Mouse (Mus musculus): ENCODE data around the gene Acaca.
A peak's percentile ranks its signal among the peaks of the same experiment; 100 is the strongest.

Gene Acaca

GRCm38 (mm10) chr11:84128943-84129798 is at the start of gene Acaca, which contains the start of gene Tada2a:
Gene Acaca, plus strand, starts transcription at chr11:84129672.
Gene Tada2a, minus strand, starts transcription at chr11:84129600.
- DNase-seq (ENCODE audit: inconsistent age in 2 of 2, low spot score in 1 of 2): peak; percentile 84 to 92

GRCm38 (mm10) chr11:84079887-84080286 is 49.6 kb upstream of the Acaca start:
- no peak for DNase-seq (ENCODE audit: inconsistent age in 2 of 2, low spot score in 1 of 2)

GRCm38 (mm10) chr11:84080327-84080726 is 49.1 kb upstream of the Acaca start:
- DNase-seq (ENCODE audit: inconsistent age in 2 of 2, low spot score in 1 of 2): no peak

GRCm38 (mm10) chr11:84081901-84082300 is 47.6 kb upstream of the Acaca start:
- no peak for DNase-seq (ENCODE audit: inconsistent age in 2 of 2, low spot score in 1 of 2)

GRCm38 (mm10) chr11:84090572-84090971 is 38.9 kb upstream of the Acaca start:
- no peak for DNase-seq (ENCODE audit: inconsistent age in 2 of 2, low spot score in 1 of 2)

GRCm38 (mm10) chr11:84095084-84095483 is 34.4 kb upstream of the Acaca start:
- DNase-seq (ENCODE audit: inconsistent age in 2 of 2, low spot score in 1 of 2): no peak

GRCm38 (mm10) chr11:84097251-84097998 is 32.0 kb upstream of the Acaca start:
- no peak for DNase-seq (ENCODE audit: inconsistent age in 2 of 2, low spot score in 1 of 2)

GRCm38 (mm10) chr11:84101182-84101581 is 28.3 kb upstream of the Acaca start:
- DNase-seq (ENCODE audit: inconsistent age in 2 of 2, low spot score in 1 of 2): peak in 1 of 2 experiments; percentile 60

GRCm38 (mm10) chr11:84104036-84104435 is 25.4 kb upstream of the Acaca start:
- DNase-seq (ENCODE audit: inconsistent age in 2 of 2, low spot score in 1 of 2): peak; percentile 39 to 71

- DNase-seq (ENCODE audit: inconsistent age in 2 of 2, low spot score in 1 of 2): no peak
Observed at GRCm38 (mm10) chr11:84107137-84107536, 22.3 kb upstream of the Acaca start.

GRCm38 (mm10) chr11:84113623-84114022 is 15.8 kb upstream of the Acaca start:
- DNase-seq (ENCODE audit: inconsistent age in 2 of 2, low spot score in 1 of 2): no peak

GRCm38 (mm10) chr11:84115646-84116045 is 13.8 kb upstream of the Acaca start:
- no peak for DNase-seq (ENCODE audit: inconsistent age in 2 of 2, low spot score in 1 of 2)

GRCm38 (mm10) chr11:84116221-84116620 is 13.3 kb upstream of the Acaca start:
- DNase-seq (ENCODE audit: inconsistent age in 2 of 2, low spot score in 1 of 2): peak in 1 of 2 experiments; percentile 28

GRCm38 (mm10) chr11:84117431-84117830 is 12.0 kb upstream of the Acaca start:
- peak in 1 of 2 experiments; percentile 16 for DNase-seq (ENCODE audit: inconsistent age in 2 of 2, low spot score in 1 of 2)

GRCm38 (mm10) chr11:84121051-84121956 is 8.2 kb upstream of the Acaca start:
- DNase-seq (ENCODE audit: inconsistent age in 2 of 2, low spot score in 1 of 2): peak in 1 of 2 experiments; percentile 21

GRCm38 (mm10) chr11:84127977-84128376 is 1.5 kb upstream of the Acaca start:
- no peak for DNase-seq (ENCODE audit: inconsistent age in 2 of 2, low spot score in 1 of 2)

GRCm38 (mm10) chr11:84129799-84130185 is 320 bp downstream of the Acaca start:
- DNase-seq (ENCODE audit: inconsistent age in 2 of 2, low spot score in 1 of 2): no peak

- DNase-seq (ENCODE audit: inconsistent age in 2 of 2, low spot score in 1 of 2): no peak
Observed at GRCm38 (mm10) chr11:84134331-84134860, 4.9 kb downstream of the Acaca start.

- DNase-seq (ENCODE audit: inconsistent age in 2 of 2, low spot score in 1 of 2): no peak
Observed at GRCm38 (mm10) chr11:84136453-84136852, 7.0 kb downstream of the Acaca start.

- peak; percentile 41 to 86 for DNase-seq (ENCODE audit: inconsistent age in 2 of 2, low spot score in 1 of 2)
Observed at GRCm38 (mm10) chr11:84141752-84142151, 12.3 kb downstream of the Acaca start.

Data from adrenal gland, adult (tissue).